Mouse (Mus musculus) MEL (cell line): ENCODE data around the gene Ostf1.

Experiments
- CHD1 ChIP-seq: IDR thresholded peaks from 2 replicates; pipeline ENCODE4 v1.6.1; 2012; ENCODE audit warnings: low read depth, mild to moderate bottlenecking, inconsistent platforms, low read length, improper control_type of control experiment
- CTCF ChIP-seq, 3 experiments: IDR thresholded peaks in 2 of 3; conservative IDR thresholded peaks in 1 of 3; 2 replicates each; pipeline ENCODE4 v1.5.1; 2011 to 2012; ENCODE audit warnings: low read length in 3 of 3, low read depth in 2 of 3, mild to moderate bottlenecking in 2 of 3, improper control_type of control experiment in 1 of 3, inconsistent platforms in 1 of 3, mixed read lengths in 1 of 3, moderate library complexity in 1 of 3; ENCODE audit not compliant: control insufficient read depth in 1 of 3, insufficient read depth in 1 of 3, poor library complexity in 1 of 3, severe bottlenecking in 1 of 3
- E2F4 ChIP-seq: IDR thresholded peaks from 2 replicates; pipeline ENCODE4 v1.6.1; 2011; ENCODE audit warnings: low read depth, low read length, improper control_type of control experiment, borderline replicate concordance
- GABPA ChIP-seq: IDR thresholded peaks from 2 replicates; pipeline ENCODE4 v1.6.1; 2012; ENCODE audit warnings: low read depth, mild to moderate bottlenecking, inconsistent platforms, low read length, improper control_type of control experiment, moderate library complexity
- MAX ChIP-seq: IDR thresholded peaks from 2 replicates; pipeline ENCODE4 v1.6.1; 2011; ENCODE audit warnings: low read length, improper control_type of control experiment
- MXI1 ChIP-seq: IDR thresholded peaks from 2 replicates; pipeline ENCODE4 v1.6.1; 2011; ENCODE audit warnings: mild to moderate bottlenecking, low read depth, low read length, improper control_type of control experiment
- POLR2A ChIP-seq, 2 experiments: IDR thresholded peaks; 2 replicates each; pipeline ENCODE4 v1.6.1; 2011 to 2012; ENCODE audit warnings: low read length in 2 of 2, mild to moderate bottlenecking in 2 of 2, control low read depth in 1 of 2, improper control_type of control experiment in 1 of 2, low read depth in 1 of 2, moderate library complexity in 1 of 2; ENCODE audit not compliant: control insufficient read depth in 1 of 2, insufficient read depth in 1 of 2, poor library complexity in 1 of 2
- SMC3 ChIP-seq: IDR thresholded peaks from 2 replicates; pipeline ENCODE4 v1.6.1; 2011; ENCODE audit warnings: low read depth, low read length, improper control_type of control experiment
- ZC3H11A ChIP-seq: IDR thresholded peaks from 2 replicates; pipeline ENCODE4 v1.6.1; 2012; ENCODE audit warnings: low read depth, mild to moderate bottlenecking, inconsistent platforms, low read length, improper control_type of control experiment

DNA sequence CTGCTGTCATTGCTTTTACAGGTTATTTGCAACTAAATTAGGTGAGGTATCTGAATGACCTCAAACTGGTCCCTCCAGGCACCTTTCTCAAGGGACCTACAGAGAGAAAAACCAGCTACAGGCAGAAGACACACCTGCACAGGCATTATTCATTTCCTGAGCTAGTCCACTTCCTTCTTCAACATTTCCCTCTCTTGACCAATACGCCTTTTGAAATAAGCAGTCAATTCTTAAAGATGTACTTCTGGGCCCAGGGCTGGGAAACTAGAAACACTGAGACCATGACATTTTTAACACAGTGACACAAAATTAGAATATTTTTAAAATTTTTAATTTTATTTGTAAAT is 52.6 kb downstream of the Ostf1 start:
- TF ChIP-seq CTCF (IDR thresholded peaks at IDR 0.05 in 2 of 3, conservative IDR thresholded peaks at IDR 0.05 in 1 of 3; ENCODE audit: control insufficient read depth in 1 of 3, insufficient read depth in 1 of 3, low read depth in 2 of 3, low read length in 3 of 3, poor library complexity in 1 of 3, severe bottlenecking in 1 of 3) (no peak), GABPA (no peak), SMC3 (no peak), MAX (no peak), POLR2A (IDR thresholded peaks at IDR 0.05; ENCODE audit: control insufficient read depth in 1 of 2, insufficient read depth in 1 of 2, low read depth in 1 of 2, low read length in 2 of 2, poor library complexity in 1 of 2) (no peak), CHD1 (no peak), MXI1 (no peak), ZC3H11A (no peak), E2F4 (no peak)
